ENCODE assay signal across 7 mouse cellular contexts in genomic region chr4:98243502-98243901, GRCm38 (mm10).
A peak's percentile ranks its signal among the peaks of the same experiment; 100 is the strongest.
DNase-seq lines count a peak whose midpoint lies in the region; ATAC-seq and TF ChIP-seq lines count a peak whose summit lies in the region.

No protein-coding gene starts in this region.

- no peaks in the 10 kb centered on the region for H3K4me1 ChIP-seq in cerebellum, adult 2 months (ENCODE audit: control insufficient read depth, insufficient read depth, low read length)
- H3K4me1 ChIP-seq in forebrain, postnatal 0 days (ENCODE audit: insufficient read depth), result peaks cover 8% of the 10 kb centered on the region; the same call in 1 of the 2 replicates
- H3K4me1 ChIP-seq in intestine, embryonic 14.5 days (replicated peaks; ENCODE audit: control insufficient read depth, insufficient read depth, low read length), result peaks cover 11% of the 10 kb centered on the region
- H3K4me1 ChIP-seq in midbrain, embryonic 14.5 days (ENCODE audit: control insufficient read depth, insufficient read depth, low read length), result peaks cover 8% of the 10 kb centered on the region; the same call in 1 of the 2 replicates
- peaks cover 4% of the 10 kb centered on the region for H3K4me1 ChIP-seq in stomach, embryonic 14.5 days (ENCODE audit: control insufficient read depth, insufficient read depth, low read length)

- peak overlapping the region; percentile 53 for H3K4me2 ChIP-seq in forebrain, postnatal 0 days (ENCODE audit: low read depth)
- H3K4me2 ChIP-seq in intestine, embryonic 14.5 days (ENCODE audit: low read length), result peak overlapping the region; percentile 18; the same call in 1 of the 2 replicates
- H3K4me2 ChIP-seq in midbrain, embryonic 14.5 days (ENCODE audit: low read length), result peak overlapping the region; percentile 57
- peak overlapping the region; percentile 42; the same call in 1 of the 2 replicates for H3K4me2 ChIP-seq in stomach, embryonic 14.5 days (replicated peaks; ENCODE audit: low read depth, low read length)

- intact Hi-C loops in left cerebral cortex, postnatal 36 days (cut with DNase I), result loop anchor here (5.0 to 10.0 kb wide), 2 partner anchors 129 to 491 kb away; no protein-coding TSS in a partner anchor

- TF ChIP-seq POLR2A in cerebellum, adult 2 months (IDR thresholded peaks at IDR 0.05; ENCODE audit: borderline replicate concordance, insufficient read depth, low read length), result no peak

- 7% methylated on average over 6 of the region's 6 CpGs for WGBS in cerebellum, adult 2 months
- 3% methylated on average over 6 of the region's 6 CpGs for WGBS in forebrain, postnatal 0 days
- WGBS in intestine, embryonic 14.5 days, result 9% methylated on average over 6 of the region's 6 CpGs
- WGBS in midbrain, embryonic 14.5 days, result under 1% methylated on average over 6 of the region's 6 CpGs
- WGBS in stomach, embryonic 14.5 days, result 4% methylated on average over 6 of the region's 6 CpGs

- DNase-seq in MN1 (ENCODE audit: low spot score), result peak; percentile 48
- peak; percentile 34 to 42 for DNase-seq in cerebellum, adult 2 months
- peak; percentile 86 for DNase-seq in forebrain, postnatal 0 days
- peak; percentile 74 for DNase-seq in intestine, embryonic 14.5 days (ENCODE audit: low spot score)
- DNase-seq in left cerebral cortex, postnatal 36 days (ENCODE audit: low spot score in 2 of 2), result peak; percentile 30 to 55
- DNase-seq in midbrain, embryonic 14.5 days, result peak; percentile 94

- H3K9me3 ChIP-seq in forebrain, postnatal 0 days (ENCODE audit: low read length), result no peaks in the 10 kb centered on the region
- no peaks in the 10 kb centered on the region for H3K9me3 ChIP-seq in intestine, embryonic 14.5 days (ENCODE audit: control insufficient read depth, low read length)
- no peaks in the 10 kb centered on the region for H3K9me3 ChIP-seq in midbrain, embryonic 14.5 days (ENCODE audit: control insufficient read depth, low read length)
- H3K9me3 ChIP-seq in stomach, embryonic 14.5 days (ENCODE audit: control insufficient read depth, low read depth, low read length), result no peaks in the 10 kb centered on the region

- ATAC-seq in forebrain, postnatal 0 days, result peak; percentile 87
- ATAC-seq in intestine, embryonic 14.5 days (replicated peaks; ENCODE audit: low FRiP score, low TSS enrichment, low read depth), result no peak; the same call in 1 of the 2 replicates
- ATAC-seq in midbrain, embryonic 14.5 days (ENCODE audit: low FRiP score, low TSS enrichment), result peak; percentile 91
- ATAC-seq in stomach, embryonic 14.5 days (ENCODE audit: insufficient number of reproducible peaks, insufficient read depth, low FRiP score, low read depth), result 0 out of 2 replicates have a peak, but pooled peaks have one; percentile 65

- no peak overlapping the region for H3K27ac ChIP-seq in cerebellum, adult 2 months (ENCODE audit: insufficient read depth, low read length)
- no peak overlapping the region for H3K27ac ChIP-seq in forebrain, postnatal 0 days (ENCODE audit: low read depth, low read length)
- no peak overlapping the region for H3K27ac ChIP-seq in intestine, embryonic 14.5 days (ENCODE audit: low read depth)
- H3K27ac ChIP-seq in midbrain, embryonic 14.5 days (replicated peaks; ENCODE audit: low read depth, low read length), result no peak overlapping the region
- no peak overlapping the region for H3K27ac ChIP-seq in stomach, embryonic 14.5 days (ENCODE audit: low read length)

- H3K27me3 ChIP-seq in cerebellum, adult 2 months (ENCODE audit: control insufficient read depth, insufficient read depth, low read length), result no peaks in the 10 kb centered on the region
- H3K27me3 ChIP-seq in forebrain, postnatal 0 days (ENCODE audit: insufficient read depth, low read length), result no peaks in the 10 kb centered on the region
- H3K27me3 ChIP-seq in intestine, embryonic 14.5 days (replicated peaks; ENCODE audit: control insufficient read depth, insufficient read depth, low read length), result no peaks in the 10 kb centered on the region
- no peaks in the 10 kb centered on the region for H3K27me3 ChIP-seq in midbrain, embryonic 14.5 days (ENCODE audit: control insufficient read depth, insufficient read depth, low read length)
- H3K27me3 ChIP-seq in stomach, embryonic 14.5 days (ENCODE audit: control insufficient read depth, insufficient read depth, low read length), result no peaks in the 10 kb centered on the region

- H3K9ac ChIP-seq in forebrain, postnatal 0 days, result no peak overlapping the region
- no peak overlapping the region for H3K9ac ChIP-seq in intestine, embryonic 14.5 days (ENCODE audit: low read length)
- no peak overlapping the region for H3K9ac ChIP-seq in midbrain, embryonic 14.5 days (replicated peaks; ENCODE audit: low read length)
- H3K9ac ChIP-seq in stomach, embryonic 14.5 days (replicated peaks; ENCODE audit: low read depth, low read length), result no peak overlapping the region

- H3K4me3 ChIP-seq in cerebellum, adult 2 months (replicated peaks; ENCODE audit: insufficient read depth, low read depth, low read length), result peak overlapping the region; percentile 46
- peak overlapping the region; percentile 29; the same call in 1 of the 2 replicates for H3K4me3 ChIP-seq in forebrain, postnatal 0 days (ENCODE audit: low read depth, low read length)
- no peak overlapping the region for H3K4me3 ChIP-seq in intestine, embryonic 14.5 days (ENCODE audit: low read depth, low read length)
- 0 out of 2 replicates have a peak overlapping the region, but pooled peaks have one; percentile 28 for H3K4me3 ChIP-seq in midbrain, embryonic 14.5 days (replicated peaks; ENCODE audit: low read depth, low read length)
- H3K4me3 ChIP-seq in stomach, embryonic 14.5 days (ENCODE audit: low read depth, low read length), result no peak overlapping the region

- H3K36me3 ChIP-seq in forebrain, postnatal 0 days (ENCODE audit: insufficient read depth), result no peaks in the 10 kb centered on the region
- H3K36me3 ChIP-seq in intestine, embryonic 14.5 days (ENCODE audit: control insufficient read depth, insufficient read depth, low read length), result no peaks in the 10 kb centered on the region
- no peaks in the 10 kb centered on the region for H3K36me3 ChIP-seq in midbrain, embryonic 14.5 days (ENCODE audit: control insufficient read depth, insufficient read depth, low read length)
- no peaks in the 10 kb centered on the region for H3K36me3 ChIP-seq in stomach, embryonic 14.5 days (ENCODE audit: control insufficient read depth, insufficient read depth, low read length)

- peak; percentile 37; the same call in 1 of the 2 replicates for TF ChIP-seq CTCF in cerebellum, adult 2 months (IDR thresholded peaks at IDR 0.05; ENCODE audit: borderline replicate concordance, insufficient read depth, low read depth, low read length)
- TF ChIP-seq CTCF in forebrain, postnatal 0 days (IDR thresholded peaks at IDR 0.05; ENCODE audit: low read depth), result peak; percentile 80

Comparison
In these comparisons a context has a peak if more than half of its experiments do, and no peak if none do; other contexts are left out.
1. DNase-seq: peak in every context shown above with its lines; median percentile 94 in midbrain, embryonic 14.5 days; 86 in forebrain, postnatal 0 days; 74 in intestine, embryonic 14.5 days; 48 in MN1; 42 in left cerebral cortex, postnatal 36 days; 38 in cerebellum, adult 2 months.
2. H3K4me3 ChIP-seq: peak in cerebellum, adult 2 months (single experiment), forebrain, postnatal 0 days (single experiment) and midbrain, embryonic 14.5 days (single experiment); none in intestine, embryonic 14.5 days (single experiment) and stomach, embryonic 14.5 days (single experiment).
3. Peak in every context shown above with its lines, with median percentiles within 50 percentile points of each other: H3K4me2 ChIP-seq.